ENCODE assay signal across 23 mouse cellular contexts in the genomic region with DNA sequence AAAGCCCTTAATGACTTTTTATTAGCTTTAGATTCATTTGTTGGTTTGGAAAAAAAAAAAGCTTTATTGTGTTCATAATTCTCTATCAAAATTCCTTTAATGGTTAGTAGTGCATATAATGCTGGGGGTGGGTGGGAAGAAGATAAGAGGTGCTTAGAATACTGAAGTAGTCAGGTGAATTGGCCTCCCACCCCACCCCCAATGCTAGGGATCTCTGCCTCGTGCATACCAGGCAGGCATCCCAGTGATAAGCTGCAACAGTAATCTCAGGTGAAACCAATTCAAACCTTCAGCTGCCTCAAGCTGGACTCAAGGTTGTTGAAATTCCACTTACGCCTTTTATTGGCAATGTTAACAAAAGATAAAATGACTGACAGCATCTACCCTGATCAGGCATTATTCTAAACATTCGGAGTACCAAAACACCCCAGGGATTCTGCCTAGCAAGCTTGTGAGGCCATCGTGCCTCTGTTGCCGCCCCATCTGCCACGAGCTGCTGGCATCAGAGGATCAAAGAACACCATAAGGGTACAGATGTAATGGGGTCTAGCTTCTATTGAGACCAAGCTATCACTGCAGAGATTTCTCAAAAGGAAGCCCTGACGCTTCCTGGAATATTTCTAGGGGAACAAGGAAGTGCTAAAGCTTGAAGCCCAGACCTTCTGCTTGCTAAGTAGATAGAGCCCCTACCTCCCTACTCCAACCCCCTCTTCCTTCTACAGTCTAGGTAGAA. TPM values are rescaled to one million over a fixed set of nuclear protein-coding genes. Genes with fewer than 3 reads are reported as not detected.
"Had no signal": no experiment of that assay in that cellular context is flagged by ENCODE, and none has a peak within 500 bp of the region (broad histone marks: within the 10 kb centered on the region; RNA-seq: fewer than 3 reads in every experiment).

No protein-coding gene starts in this region.

- H3K27me3 ChIP-seq: midbrain, embryonic 13.5 days; neural tube, embryonic 13.5 days; neural tube, embryonic 15.5 days had no signal

- H3K4me1 ChIP-seq: neural tube, embryonic 13.5 days; neural tube, embryonic 15.5 days had no signal

- H3K9me3 ChIP-seq: midbrain, embryonic 10.5 days; midbrain, embryonic 13.5 days; neural tube, embryonic 13.5 days; neural tube, embryonic 15.5 days had no signal

- DNase-seq: lung, adult 18-20 months; lung, embryonic 14.5 days; lung, postnatal 10 days; lung, postnatal 4 days; retina, postnatal 1 day; right cerebral cortex, adult 18-20 months; right cerebral cortex, postnatal 25 days; right cerebral cortex, postnatal 4 days; spleen, adult 18-20 months; thymus, adult 18-20 months; thymus, postnatal 14 days; thymus, postnatal 36 days had no signal

- ATAC-seq: midbrain, embryonic 13.5 days had no signal

- H3K9ac ChIP-seq: lung, embryonic 14.5 days; midbrain, embryonic 13.5 days; neural tube, embryonic 13.5 days; neural tube, embryonic 15.5 days had no signal

- H3K27ac ChIP-seq: midbrain, embryonic 10.5 days; midbrain, embryonic 13.5 days; neural tube, embryonic 13.5 days; neural tube, embryonic 15.5 days had no signal

- H3K4me3 ChIP-seq: midbrain, embryonic 10.5 days; midbrain, embryonic 13.5 days; myocyte; neural tube, embryonic 13.5 days; neural tube, embryonic 15.5 days had no signal

- H3K36me3 ChIP-seq: midbrain, embryonic 10.5 days; midbrain, embryonic 13.5 days; neural tube, embryonic 13.5 days; neural tube, embryonic 15.5 days had no signal

- H3K4me2 ChIP-seq: lung, embryonic 14.5 days; midbrain, embryonic 13.5 days; neural tube, embryonic 13.5 days; neural tube, embryonic 15.5 days had no signal

RNA-seq across cellular contexts. Expression of a gene that starts 54.9 kb away (rescaled TPM):
- total RNA-seq: megakaryocyte, adult 5-6 weeks; megakaryocyte-erythroid progenitor cell, adult 5-6 weeks had no signal
- polyA plus RNA-seq: lung, embryonic 14.5 days; lung, embryonic 16.5 days; myocyte; neural tube, embryonic 15.5 days; small intestine, adult 2 months; stomach, embryonic 14.5 days; thymus, postnatal 0 days had no signal
